Mouse (Mus musculus) layer of hippocampus, adult 9-11 months (tissue): ENCODE results near the gene Ube2h.

Experiments used
- DNase-seq: peaks from one replicate; pipeline ENCODE4 v3.0.0; 2022

Ube2h gene

GRCm38 (mm10) chr6:30182038-30182437 is 122.3 kb downstream of the Ube2h start:
- DNase-seq = no peak

GRCm38 (mm10) chr6:30180321-30180720 is 124.0 kb downstream of the Ube2h start:
- no peak for DNase-seq

GRCm38 (mm10) chr6:30179046-30179445 is 125.3 kb downstream of the Ube2h start:
- no peak for DNase-seq

- DNase-seq = no peak
Measured at GRCm38 (mm10) chr6:30178023-30178639, 126.2 kb downstream of the Ube2h start.

GRCm38 (mm10) chr6:30177305-30177704 is 127.0 kb downstream of the Ube2h start:
- DNase-seq = no peak

- no peak for DNase-seq
Measured at GRCm38 (mm10) chr6:30176496-30176895, 127.8 kb downstream of the Ube2h start.

GRCm38 (mm10) chr6:30175918-30176421 is 128.4 kb downstream of the Ube2h start:
- DNase-seq = no peak

GRCm38 (mm10) chr6:30175225-30175917 is 129.0 kb downstream of the Ube2h start:
- DNase-seq = no peak

- no peak for DNase-seq
Measured at GRCm38 (mm10) chr6:30174461-30175224, 129.7 kb downstream of the Ube2h start.

GRCm38 (mm10) chr6:30173551-30174460 is 130.5 kb downstream of the Ube2h start:
- no peak for DNase-seq

- DNase-seq = no peak
Measured at GRCm38 (mm10) chr6:30172820-30173550, 131.4 kb downstream of the Ube2h start.

- no peak for DNase-seq
Measured at GRCm38 (mm10) chr6:30172441-30172819, 131.9 kb downstream of the Ube2h start.

GRCm38 (mm10) chr6:30171967-30172366 is 132.4 kb downstream of the Ube2h start:
- DNase-seq = no peak

- DNase-seq = no peak
Measured at GRCm38 (mm10) chr6:30171226-30171625, 133.1 kb downstream of the Ube2h start.

GRCm38 (mm10) chr6:30169148-30169547 is 135.2 kb downstream of the Ube2h start:
- no peak for DNase-seq

GRCm38 (mm10) chr6:30168275-30168674 is 136.1 kb downstream of the Ube2h start:
- DNase-seq = no peak

- no peak for DNase-seq
Measured at GRCm38 (mm10) chr6:30167192-30167591, 137.1 kb downstream of the Ube2h start.

GRCm38 (mm10) chr6:30166349-30166748 is 138.0 kb downstream of the Ube2h start:
- DNase-seq = no peak

GRCm38 (mm10) chr6:30162091-30162490 is 142.2 kb downstream of the Ube2h start:
- no peak for DNase-seq

- no peak for DNase-seq
Measured at GRCm38 (mm10) chr6:30161618-30162017, 142.7 kb downstream of the Ube2h start.
